Mouse (Mus musculus): Measurements from ENCODE around the gene Pla2g2d.

DNA sequence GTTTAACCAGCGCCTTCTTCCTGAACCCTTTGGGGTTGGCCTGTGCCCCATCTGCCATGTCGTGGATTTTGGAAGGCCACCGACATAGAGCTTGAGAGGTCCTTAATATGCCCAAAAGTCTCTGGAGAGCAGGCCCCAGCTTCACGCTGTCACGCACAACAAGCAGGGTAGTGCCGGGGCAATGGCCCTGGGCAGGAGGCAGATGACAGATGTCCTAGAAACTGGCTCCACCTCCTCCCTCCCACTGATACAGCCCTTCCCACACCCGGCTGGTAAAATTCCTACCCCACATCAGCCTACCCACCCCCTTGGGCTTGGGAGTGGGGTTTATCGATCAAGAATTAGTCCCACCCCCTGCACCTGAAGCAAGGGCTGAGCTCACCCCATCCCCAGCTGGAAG is 18.1 kb upstream of the Pla2g2d start, which contains the start of gene Pla2g2f:
- no peak for TF ChIP-seq CTCF (conservative IDR thresholded peaks at IDR 0.05; ENCODE audit: insufficient read depth, insufficient read length, low read depth, low read length)
- no peak for TF ChIP-seq POLR2A (IDR thresholded peaks at IDR 0.05; ENCODE audit: low read depth, low read length)
